Mouse (Mus musculus) hindbrain, embryonic 11.5 days (tissue): ENCODE results near the gene Zyx. TPM values are rescaled to one million over a fixed set of nuclear protein-coding genes. Genes with fewer than 3 reads are reported as not detected.

Experiments used
- ATAC-seq: fragments of 200-750 bp; cut with Nextera tagmentation; 2 replicates; pipeline ENCODE4 v1.8.0; 2017; ENCODE audit warnings: mild to moderate bottlenecking, moderate TSS enrichment, moderate library complexity; ENCODE audit not compliant: low FRiP score
- DNase-seq: peaks from one replicate; pipeline ENCODE4 v3.0.0-alpha.2; 2015; ENCODE audit warnings: low spot score
- H3K27ac ChIP-seq: fragments of 300-500 bp; sonication (generic); 2 replicates; pipeline ENCODE4 v1.5.1; 2014; ENCODE audit warnings: mild to moderate bottlenecking, low read depth, low read length
- H3K27me3 ChIP-seq: fragments of 300-500 bp; sonication (generic); 2 replicates; pipeline ENCODE4 v1.6.1; 2014; ENCODE audit warnings: mild to moderate bottlenecking, low read length, moderate library complexity, mixed read lengths; ENCODE audit not compliant: control insufficient read depth, insufficient read depth
- H3K36me3 ChIP-seq: fragments of 300-500 bp; sonication (generic); 2 replicates; pipeline ENCODE4 v1.6.1; 2014; ENCODE audit warnings: mild to moderate bottlenecking, low read length, moderate library complexity, mixed read lengths; ENCODE audit not compliant: control insufficient read depth, insufficient read depth
- H3K4me1 ChIP-seq: fragments of 300-500 bp; sonication (generic); replicated peaks from 2 replicates; pipeline ENCODE4 v1.6.1; 2014; ENCODE audit warnings: low read length, mixed read lengths; ENCODE audit not compliant: control insufficient read depth, insufficient read depth
- H3K4me2 ChIP-seq: fragments of 300-500 bp; sonication (generic); replicated peaks from 2 replicates; pipeline ENCODE4 v1.6.1; 2014; ENCODE audit warnings: mild to moderate bottlenecking, low read depth, low read length
- H3K4me3 ChIP-seq: fragments of 300-500 bp; sonication (generic); 2 replicates; pipeline ENCODE4 v1.5.1; 2014; ENCODE audit warnings: low read depth, low read length
- H3K9ac ChIP-seq: fragments of 300-500 bp; sonication (generic); 2 replicates; pipeline ENCODE4 v1.6.1; 2014; ENCODE audit warnings: low read depth, low read length
- H3K9me3 ChIP-seq: fragments of 300-500 bp; sonication (generic); 2 replicates; pipeline ENCODE4 v1.6.1; 2016; ENCODE audit warnings: low read length; ENCODE audit not compliant: control insufficient read depth
- WGBS: fragments of 180-500 bp; shearing (Covaris S2); extraction: QIAGEN DNeasy Blood & Tissue Kit; methylation state at CpG from one replicate; pipeline ENCODE4 v1.1.7; 2014; 5-methylcytosine and 5-hydroxymethylcytosine counted together
- polyA plus RNA-seq: library from polyadenylated mRNA; unstranded; fragments of >200 nt; fragmentation: Nextera tagmentation; extraction: Ambion mirVana; gene quantifications from 2 replicates; pipeline ENCODE4 v1.2.1, GENCODE M21; 2014

Zyx gene
- polyA plus RNA-seq, 1 experiment from 2014 or later = 60.1 TPM

DNA sequence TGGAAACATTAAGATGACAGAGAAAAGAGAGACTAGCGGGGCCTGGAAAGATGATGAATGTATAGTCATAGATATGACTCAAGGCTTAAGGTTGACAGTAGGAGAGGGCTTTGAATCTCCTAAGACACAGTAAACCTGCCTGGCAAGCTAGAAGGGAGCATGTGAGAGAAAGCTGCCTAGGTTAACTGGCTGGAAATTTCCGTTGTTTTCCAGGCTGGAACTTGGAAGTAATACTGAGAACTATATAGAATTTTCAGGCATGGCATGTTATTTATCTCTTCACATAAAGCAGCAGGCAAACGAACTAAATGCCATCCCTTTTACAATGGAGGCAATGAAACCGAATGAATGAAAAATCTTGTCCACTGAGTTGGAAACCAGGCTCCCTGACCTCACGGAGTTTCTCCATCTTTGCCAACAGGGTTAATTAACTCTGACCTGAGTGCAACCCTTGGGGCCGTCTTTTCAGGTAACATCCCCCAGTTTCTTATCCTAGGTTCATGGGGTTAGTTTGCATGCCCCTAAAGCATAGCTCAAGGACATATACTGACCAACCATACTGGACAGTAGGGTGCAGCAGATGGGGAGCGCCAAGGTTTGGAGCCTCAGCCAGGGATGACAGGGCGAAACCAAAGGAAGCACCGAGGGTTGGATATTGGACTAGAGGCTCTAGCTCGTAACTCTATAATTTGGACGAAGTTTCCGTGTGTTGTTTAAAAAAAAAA, 987 bp upstream of the Zyx start:
- no peaks in the 10 kb centered on the region for H3K9me3 ChIP-seq
- H3K27ac ChIP-seq = no peak overlapping the region
- H3K36me3 ChIP-seq = 0 out of 2 replicates have a peak, but pooled peaks cover 2% of the 10 kb centered on the region
- peak overlapping the region; percentile 86; the same call in 1 of the 2 replicates for H3K4me2 ChIP-seq
- H3K4me1 ChIP-seq = peaks cover 2% of the 10 kb centered on the region
- DNase-seq (peak; percentile 12), ATAC-seq (no peak)
- no peak overlapping the region for H3K4me3 ChIP-seq
- WGBS = 38% methylated on average over 12 of the region's 12 CpGs
- H3K27me3 ChIP-seq = no peaks in the 10 kb centered on the region
- no peak overlapping the region for H3K9ac ChIP-seq

DNA sequence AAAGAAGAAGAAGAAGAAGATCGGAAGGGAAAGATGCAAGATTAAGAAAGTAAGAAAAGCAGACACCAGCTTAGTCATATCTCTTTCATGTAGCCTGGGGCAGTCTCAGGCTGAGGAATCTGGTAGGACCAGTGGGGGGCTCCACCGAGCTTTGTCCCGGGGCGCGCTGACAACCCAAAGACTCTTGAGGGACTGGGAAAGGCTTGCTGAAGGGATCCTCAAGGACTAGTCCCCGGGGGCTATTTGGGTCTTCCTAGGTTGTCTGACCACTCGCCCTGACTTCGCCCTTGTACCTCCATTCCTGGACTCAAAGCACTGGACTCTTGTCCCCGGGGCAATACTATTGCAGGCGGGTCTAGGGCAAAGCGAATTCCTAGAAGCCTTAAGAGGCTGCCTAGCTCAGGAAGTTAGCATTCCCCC, 414 bp upstream of the Zyx start:
- Histone ChIP-seq H3K27me3 (no peaks in the 10 kb centered on the region), H3K9ac (peak overlapping the region; percentile 88; the same call in 1 of the 2 replicates), H3K27ac (peak overlapping the region; percentile 93), H3K4me3 (peak overlapping the region; percentile 86), H3K36me3 (0 out of 2 replicates have a peak, but pooled peaks cover 2% of the 10 kb centered on the region), H3K4me2 (peak overlapping the region; percentile 86), H3K4me1 (peaks cover 2% of the 10 kb centered on the region), H3K9me3 (no peaks in the 10 kb centered on the region)
- WGBS = 1% methylated on average over 11 of the region's 11 CpGs
- peak; percentile 59 for ATAC-seq
- peak; percentile 78 for DNase-seq

DNA sequence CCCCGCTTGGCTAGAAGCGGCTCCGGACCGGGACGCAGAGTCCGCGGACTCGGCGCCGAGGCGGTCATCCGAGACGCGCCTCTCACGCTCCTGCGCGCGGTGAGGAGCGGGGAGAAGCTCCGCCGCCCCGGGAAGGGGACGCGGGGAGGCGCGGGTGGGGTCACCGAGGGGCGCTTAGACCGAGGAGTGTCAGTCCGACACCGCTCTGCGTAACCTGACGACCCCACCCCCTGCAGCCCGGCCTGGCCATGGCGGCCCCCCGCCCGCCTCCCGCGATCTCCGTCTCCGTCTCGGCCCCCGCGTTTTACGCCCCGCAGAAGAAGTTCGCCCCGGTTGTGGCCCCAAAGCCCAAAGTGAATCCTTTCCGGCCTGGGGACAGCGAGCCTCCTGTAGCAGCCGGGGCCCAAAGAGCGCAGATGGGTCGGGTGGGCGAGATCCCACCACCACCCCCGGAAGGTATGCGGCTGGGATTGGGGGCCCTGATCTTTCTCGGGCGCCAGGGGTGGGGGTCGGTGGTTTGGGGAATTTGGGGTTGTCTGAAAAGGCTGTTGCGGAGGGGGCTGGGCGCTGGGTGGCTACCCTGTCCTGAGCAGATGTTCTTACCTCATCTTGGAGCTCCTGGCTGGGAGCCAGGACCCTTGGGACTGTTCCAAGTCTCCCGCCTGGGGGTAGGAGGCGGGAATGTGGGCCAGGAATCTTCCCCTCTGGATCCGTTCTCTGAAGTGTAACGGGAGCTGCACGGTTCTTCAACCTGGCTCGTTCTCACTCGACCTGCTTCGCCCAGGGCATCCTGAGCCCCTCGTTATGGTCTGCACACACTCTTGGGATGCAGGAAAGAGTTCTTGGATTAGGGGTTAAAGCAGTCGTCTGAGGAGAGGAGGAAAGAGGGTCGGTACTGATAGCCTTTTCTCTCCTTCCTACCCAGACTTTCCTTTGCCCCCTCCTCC, 864 bp downstream of the Zyx start:
- Histone ChIP-seq H3K4me2 (peak overlapping the region; percentile 86), H3K4me1 (peaks cover 2% of the 10 kb centered on the region), H3K36me3 (0 out of 2 replicates have a peak, but pooled peaks cover 2% of the 10 kb centered on the region), H3K27me3 (no peaks in the 10 kb centered on the region), H3K4me3 (peak overlapping the region; percentile 86), H3K9ac (peak overlapping the region; percentile 88), H3K9me3 (no peaks in the 10 kb centered on the region), H3K27ac (peak overlapping the region; percentile 93)
- under 1% methylated on average over 53 of the region's 72 CpGs for WGBS
- ATAC-seq (peak; percentile 68), DNase-seq (peak; percentile 79)

DNA sequence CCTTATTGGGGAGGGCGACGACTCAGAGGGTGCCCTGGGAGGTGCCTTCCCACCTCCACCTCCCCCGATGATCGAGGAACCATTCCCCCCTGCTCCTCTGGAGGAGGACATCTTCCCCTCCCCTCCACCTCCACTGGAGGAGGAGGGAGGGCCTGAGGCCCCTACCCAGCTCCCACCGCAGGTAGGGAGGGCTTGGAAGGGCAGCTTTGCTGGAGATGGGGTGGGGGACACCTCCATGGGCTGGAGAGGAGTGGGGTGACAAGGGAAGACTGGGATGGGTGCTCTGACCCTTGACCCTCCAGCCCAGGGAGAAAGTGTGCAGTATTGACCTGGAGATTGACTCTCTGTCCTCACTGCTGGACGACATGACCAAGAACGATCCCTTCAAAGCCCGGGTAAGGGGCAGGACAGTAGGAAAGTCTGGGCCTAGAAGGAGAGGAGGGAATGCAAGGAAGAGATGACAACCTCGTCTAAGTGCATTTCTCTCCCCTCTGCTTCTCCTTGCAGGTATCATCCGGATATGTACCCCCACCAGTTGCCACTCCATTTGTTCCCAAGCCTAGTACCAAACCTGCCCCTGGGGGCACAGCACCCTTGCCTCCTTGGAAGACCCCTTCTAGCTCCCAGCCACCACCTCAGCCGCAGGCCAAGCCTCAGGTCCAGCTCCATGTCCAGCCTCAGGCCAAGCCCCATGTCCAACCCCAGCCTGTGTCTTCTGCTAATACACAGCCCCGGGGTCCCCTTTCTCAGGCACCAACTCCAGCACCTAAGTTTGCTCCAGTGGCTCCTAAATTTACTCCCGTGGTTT, 1.7 kb downstream of the Zyx start:
- Histone ChIP-seq H3K9me3 (no peaks in the 10 kb centered on the region), H3K36me3 (0 out of 2 replicates have a peak, but pooled peaks cover 2% of the 10 kb centered on the region), H3K4me1 (peaks cover 2% of the 10 kb centered on the region), H3K4me3 (peak overlapping the region; percentile 86), H3K27me3 (no peaks in the 10 kb centered on the region), H3K27ac (no peak overlapping the region), H3K9ac (peak overlapping the region; percentile 88), H3K4me2 (peak overlapping the region; percentile 86)
- DNase-seq (no peak), ATAC-seq (no peak)
- WGBS = 45% methylated on average over 13 of the region's 13 CpGs

DNA sequence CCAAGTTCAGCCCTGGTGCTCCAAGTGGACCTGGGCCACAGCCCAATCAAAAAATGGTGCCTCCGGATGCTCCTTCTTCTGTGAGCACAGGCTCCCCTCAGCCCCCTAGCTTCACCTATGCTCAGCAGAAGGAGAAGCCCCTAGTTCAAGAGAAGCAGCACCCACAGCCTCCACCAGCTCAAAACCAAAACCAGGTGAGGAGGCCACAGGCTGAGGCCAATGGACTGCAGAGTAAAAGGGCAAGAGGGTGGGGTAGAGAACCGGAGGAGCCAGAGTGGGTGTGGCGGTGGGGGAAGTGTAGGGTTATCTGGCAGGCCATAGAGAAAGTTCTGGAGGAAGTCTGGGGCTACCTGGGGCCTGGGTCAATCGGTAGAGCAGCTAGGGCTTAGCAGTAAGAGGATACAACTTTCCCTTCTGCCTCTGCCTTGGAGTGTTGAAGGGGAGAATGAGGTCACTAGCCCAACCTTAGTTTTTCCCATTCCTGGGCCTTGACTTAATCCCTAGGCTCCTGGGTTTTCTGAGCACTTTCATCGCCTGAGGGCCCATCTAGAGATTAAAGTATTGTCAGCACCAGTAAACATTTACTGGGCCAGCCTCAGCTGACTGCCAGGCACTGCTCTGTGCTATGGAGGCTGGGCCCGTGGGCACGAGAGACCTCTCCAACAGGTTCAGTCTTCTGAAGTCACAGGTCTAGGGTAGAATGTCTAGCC, 2.5 kb downstream of the Zyx start:
- Histone ChIP-seq H3K9ac (no peak overlapping the region), H3K36me3 (0 out of 2 replicates have a peak, but pooled peaks cover 2% of the 10 kb centered on the region), H3K4me3 (no peak overlapping the region), H3K4me2 (no peak overlapping the region), H3K9me3 (no peaks in the 10 kb centered on the region), H3K4me1 (peaks cover 2% of the 10 kb centered on the region), H3K27me3 (no peaks in the 10 kb centered on the region), H3K27ac (no peak overlapping the region)
- ATAC-seq (no peak), DNase-seq (no peak)
- WGBS = 83% methylated on average over 7 of the region's 7 CpGs

DNA sequence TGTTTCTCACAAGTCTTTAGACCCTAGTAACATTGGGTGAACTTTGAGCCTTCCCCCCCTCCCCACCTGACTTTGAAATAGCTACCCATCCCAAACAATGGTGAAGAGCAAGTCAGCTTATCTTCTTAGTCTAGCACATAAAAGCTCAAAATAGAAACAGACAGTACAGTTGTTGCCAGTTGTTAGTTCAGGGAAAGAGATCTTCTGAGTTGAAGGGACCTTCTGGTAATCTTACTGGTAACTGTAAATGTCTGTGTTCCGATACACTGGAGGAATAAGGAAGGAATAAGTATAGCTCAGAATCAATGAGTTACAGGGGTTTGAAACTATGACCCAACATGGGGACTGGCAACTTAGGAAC, 3.0 kb downstream of the Zyx start:
- Histone ChIP-seq H3K4me3 (no peak overlapping the region), H3K27ac (no peak overlapping the region), H3K27me3 (no peaks in the 10 kb centered on the region), H3K36me3 (0 out of 2 replicates have a peak, but pooled peaks cover 3% of the 10 kb centered on the region), H3K4me2 (no peak overlapping the region), H3K9ac (no peak overlapping the region), H3K4me1 (peaks cover 2% of the 10 kb centered on the region), H3K9me3 (no peaks in the 10 kb centered on the region)
- DNase-seq = no peak
- WGBS = 91% methylated on average over 1 of the region's 1 CpGs
- ATAC-seq = no peak

DNA sequence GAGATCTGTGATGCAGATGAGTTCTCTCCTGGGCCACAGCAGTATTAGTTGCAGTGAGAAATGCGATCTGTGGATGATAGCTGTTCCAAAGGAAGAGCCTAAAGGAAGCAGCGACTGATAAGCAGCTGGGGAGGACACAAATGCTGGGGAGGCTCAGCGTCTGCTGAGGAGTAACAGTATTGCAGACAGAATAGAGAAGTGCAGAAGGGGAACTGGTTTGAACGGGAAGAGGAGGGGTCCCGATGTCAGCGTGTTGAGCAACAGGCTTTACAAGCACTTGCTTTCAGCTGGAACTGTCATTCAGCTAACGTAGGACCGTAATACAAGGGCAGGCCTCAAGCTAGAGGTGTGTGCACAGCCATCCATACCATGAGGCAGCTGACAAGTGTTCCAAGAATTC, 3.8 kb downstream of the Zyx start:
- Histone ChIP-seq H3K36me3 (0 out of 2 replicates have a peak, but pooled peaks cover 9% of the 10 kb centered on the region), H3K4me1 (peaks cover 2% of the 10 kb centered on the region)
- ATAC-seq = no peak

More for the DNA sequence above, 3.8 kb downstream of the Zyx start:
- Histone ChIP-seq H3K4me3 (no peak overlapping the region), H3K27me3 (no peaks in the 10 kb centered on the region), H3K4me2 (no peak overlapping the region), H3K27ac (no peak overlapping the region), H3K9ac (no peak overlapping the region), H3K9me3 (no peaks in the 10 kb centered on the region)
- no peak for DNase-seq
- WGBS = 84% methylated on average over 8 of the region's 8 CpGs
